Mouse (Mus musculus) heart, postnatal 0 days (tissue): ENCODE measurements around the gene Dbil5.

ENCODE experiments used
- CTCF ChIP-seq: IDR thresholded peaks from 2 replicates; pipeline ENCODE4 v1.5.1; 2016; ENCODE audit warnings: antibody characterized with exemption, control low read depth, low read depth
- EP300 ChIP-seq: IDR thresholded peaks from 2 replicates; pipeline ENCODE4 v1.6.1; 2016; ENCODE audit warnings: antibody characterized with exemption, low read depth

DNA sequence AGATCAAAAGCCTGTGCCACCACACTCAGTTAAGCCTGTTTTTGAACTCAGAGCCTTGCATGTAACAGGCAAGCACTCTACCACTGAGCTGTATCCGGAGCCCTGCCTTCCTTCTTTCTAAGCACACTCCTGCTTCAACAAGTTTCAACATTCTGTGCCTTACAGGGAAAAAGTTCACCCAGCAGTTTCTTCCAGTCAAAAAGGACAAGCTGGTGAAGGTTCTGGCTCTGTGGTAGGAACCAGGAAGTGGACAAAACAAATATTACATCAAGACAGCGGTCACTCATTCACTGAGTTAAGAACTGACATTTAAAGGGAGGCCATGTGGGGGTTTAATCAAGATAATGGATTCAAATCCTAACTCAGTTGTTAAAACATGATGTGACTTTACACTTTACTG is 2.4 kb upstream of the Dbil5 start:
- TF ChIP-seq CTCF: no peak
- no peak for TF ChIP-seq EP300
